Mouse (Mus musculus) liver, adult 2 months (tissue): ENCODE results near the gene Ccdc36.

Experiments
- CTCF ChIP-seq: fragments of 200-500 bp; IDR thresholded peaks from 2 replicates; pipeline ENCODE4 v1.5.1; 2011; ENCODE audit warnings: low read depth, low read length, control low read depth
- POLR2A ChIP-seq: fragments of 200-500 bp; IDR thresholded peaks from 2 replicates; pipeline ENCODE4 v1.6.1; 2011; ENCODE audit warnings: low read length, control low read depth; ENCODE audit not compliant: insufficient read depth; ENCODE audit errors: extremely low read depth

- no peak; the same call in 1 of the 2 replicates for TF ChIP-seq CTCF
- TF ChIP-seq POLR2A = no peak
Measured at GRCm38 (mm10) chr9:108404451-108404850, 23.8 kb downstream of the Ccdc36 start.
